Mouse (Mus musculus) G1E-ER4 (cell line): ENCODE data around the gene 4930404H24Rik. TPM values are rescaled to one million over a fixed set of nuclear protein-coding genes. Genes with fewer than 3 reads are reported as not detected.

Experiments
- GATA1 ChIP-seq: IDR thresholded peaks from one replicate; pipeline ENCODE4 v1.8.0; 2012; ENCODE audit warnings: low read length, inconsistent platforms
- polyA plus RNA-seq: library from polyadenylated mRNA; stranded (reverse); fragments of >175 nt; gene quantifications from 2 replicates; pipeline ENCODE4 v1.2.3, GENCODE M21; 2012

4930404H24Rik gene
- polyA plus RNA-seq, 1 experiment, result not detected

DNA sequence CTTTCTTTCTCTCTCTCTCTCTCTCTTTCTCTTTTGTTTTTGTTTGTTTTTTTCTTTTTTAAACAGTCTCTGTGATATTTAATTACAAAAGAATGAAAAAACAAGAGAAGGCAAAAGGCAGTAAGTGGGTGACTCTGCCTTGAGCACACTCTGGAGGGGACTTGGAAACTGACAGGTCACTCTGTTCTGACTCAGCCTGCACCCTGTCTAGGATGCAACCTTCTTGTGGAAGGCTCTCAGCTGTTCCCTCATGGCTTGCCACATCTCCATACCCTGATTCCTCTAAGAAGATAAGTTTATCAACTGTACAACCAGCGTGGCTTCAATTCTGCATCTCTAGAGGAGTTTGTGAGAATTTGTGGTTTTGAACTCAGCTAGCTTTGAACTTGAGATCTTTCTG lies 25.2 kb upstream of the 4930404H24Rik start:
- no peak for TF ChIP-seq GATA1

GRCm38 (mm10) chr2:153469317-153469716 lies 23.3 kb upstream of the 4930404H24Rik start:
- no peak for TF ChIP-seq GATA1

GRCm38 (mm10) chr2:153469764-153470163 lies 22.8 kb upstream of the 4930404H24Rik start:
- TF ChIP-seq GATA1, result no peak

DNA sequence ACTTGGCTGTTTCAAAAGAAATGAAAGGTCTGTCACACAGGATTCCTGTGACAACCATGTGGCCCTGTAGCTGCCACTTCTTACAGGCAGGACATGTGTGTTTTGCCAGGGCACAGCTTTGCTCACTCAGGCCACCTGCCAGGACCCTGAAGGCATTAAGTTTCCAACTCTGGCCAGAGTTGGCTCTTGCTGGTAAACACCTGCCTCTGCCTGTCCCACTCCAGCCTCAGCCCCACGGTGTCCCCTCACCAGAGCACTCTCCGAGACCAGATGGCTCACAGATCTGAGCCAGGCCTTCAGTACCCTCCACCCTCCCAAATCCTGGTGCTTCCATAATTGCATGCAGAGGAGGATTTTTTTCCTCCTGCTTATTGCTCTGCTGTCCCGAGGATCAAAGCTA lies 21.6 kb upstream of the 4930404H24Rik start:
- TF ChIP-seq GATA1, result no peak

- no peak for TF ChIP-seq GATA1
These were observed 17.2 kb upstream of the 4930404H24Rik start for GRCm38 (mm10) chr2:153475114-153476112.

DNA sequence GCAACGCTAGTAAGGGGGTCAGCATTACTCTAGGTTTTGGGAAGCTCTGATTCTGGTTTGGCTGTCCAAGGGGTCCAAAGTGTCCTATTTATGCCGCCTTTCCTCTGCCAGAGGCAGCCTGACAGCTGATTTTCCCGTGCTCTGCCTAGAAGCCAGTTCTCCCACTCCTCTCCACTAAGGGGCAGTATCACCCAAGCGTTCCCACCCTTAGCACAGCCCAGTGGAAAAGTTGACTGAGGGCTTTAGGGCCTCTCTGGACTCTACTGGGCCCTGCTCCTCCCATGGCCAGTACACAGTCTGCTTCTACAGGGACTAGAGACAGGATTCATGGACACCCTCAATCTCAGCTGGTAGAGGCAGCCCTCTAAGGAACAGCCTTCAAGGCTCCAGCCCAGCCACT lies 14.0 kb upstream of the 4930404H24Rik start:
- no peak for TF ChIP-seq GATA1

GRCm38 (mm10) chr2:153479486-153479885 lies 13.1 kb upstream of the 4930404H24Rik start:
- no peak for TF ChIP-seq GATA1

- TF ChIP-seq GATA1, result no peak
These were observed 11.3 kb upstream of the 4930404H24Rik start for GRCm38 (mm10) chr2:153481108-153481860.

- no peak for TF ChIP-seq GATA1
These were observed 10.8 kb upstream of the 4930404H24Rik start for GRCm38 (mm10) chr2:153481861-153482120.

DNA sequence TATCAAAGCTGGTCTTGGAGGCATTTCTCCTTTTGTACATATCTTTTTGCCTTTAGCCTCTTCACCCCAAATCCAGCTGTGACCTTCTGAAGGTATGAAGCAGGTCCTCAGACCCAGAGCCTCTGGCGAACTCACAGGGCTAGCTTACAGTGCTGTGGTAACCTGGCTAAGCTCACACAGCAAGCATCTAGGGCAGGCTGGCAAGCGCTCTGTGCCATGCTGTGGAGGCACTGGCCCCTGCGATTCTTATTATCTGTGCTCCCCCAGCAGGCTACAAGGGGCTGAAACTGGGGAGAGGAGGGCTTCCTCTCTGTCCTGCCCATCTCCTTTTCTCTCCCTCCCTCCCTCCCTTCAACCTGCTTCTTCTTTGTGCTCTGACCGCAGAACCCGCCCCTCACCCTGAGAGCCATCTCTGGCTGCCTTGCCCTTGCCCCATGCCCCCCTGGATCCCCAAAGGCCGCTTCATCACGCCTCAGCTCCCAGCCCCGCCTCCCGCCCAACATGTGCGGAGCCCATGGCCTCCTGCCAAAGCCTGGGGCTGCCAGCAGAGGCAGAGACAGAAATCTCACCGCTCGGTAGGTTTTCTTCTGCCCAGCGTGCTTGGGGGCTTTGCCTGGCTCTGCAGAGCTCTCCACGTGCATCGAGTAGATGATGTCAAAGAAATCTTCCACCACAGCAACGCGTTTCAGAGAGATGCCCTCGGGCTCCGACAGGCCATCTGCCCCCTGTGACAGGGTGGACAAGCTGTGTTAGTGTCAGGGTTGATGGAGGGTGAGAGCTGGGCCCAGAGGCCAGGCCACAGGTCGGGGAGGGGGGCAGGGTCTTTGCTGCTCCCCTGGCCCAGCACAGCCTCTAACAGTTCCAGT lies 9.2 kb upstream of the 4930404H24Rik start:
- no peak for TF ChIP-seq GATA1

- no peak for TF ChIP-seq GATA1
These were observed 8.5 kb upstream of the 4930404H24Rik start for GRCm38 (mm10) chr2:153484071-153484470.

GRCm38 (mm10) chr2:153490116-153490515 lies 2.5 kb upstream of the 4930404H24Rik start:
- no peak for TF ChIP-seq GATA1

- TF ChIP-seq GATA1, result no peak
These were observed 1.6 kb upstream of the 4930404H24Rik start for GRCm38 (mm10) chr2:153490940-153491339.

DNA sequence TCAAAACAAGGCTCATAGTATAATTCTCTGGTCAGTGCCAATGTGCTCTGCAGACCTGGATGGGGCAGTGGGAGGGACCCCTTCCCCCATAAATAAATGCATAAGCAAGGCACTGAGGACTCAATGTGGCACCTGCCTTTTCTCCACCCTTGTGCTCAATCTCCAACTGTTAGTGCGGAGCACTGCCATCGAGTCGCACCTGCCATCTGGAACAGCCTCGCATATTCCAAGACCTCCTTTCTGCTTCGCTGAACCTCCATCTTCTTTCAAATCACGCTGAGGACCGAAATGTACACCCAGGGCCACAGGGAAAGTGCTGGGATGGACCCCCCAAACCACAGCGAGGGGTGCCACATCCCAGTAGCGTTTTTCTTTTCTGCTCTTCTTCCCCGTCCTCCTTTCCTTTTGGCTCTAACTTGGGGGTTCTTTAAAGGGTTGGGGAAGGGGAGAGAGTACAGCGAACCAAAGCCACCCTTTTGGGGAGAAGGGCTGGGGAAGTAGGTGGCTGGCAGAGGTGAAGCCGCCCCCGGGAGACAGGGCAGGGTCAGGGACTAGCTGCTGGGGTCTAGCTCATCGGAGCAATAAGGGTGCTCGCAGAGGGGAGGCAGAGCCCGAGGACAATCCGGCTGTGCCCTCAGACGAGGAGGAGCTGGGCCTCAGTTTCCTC lies 945 bp upstream of the 4930404H24Rik start:
- TF ChIP-seq GATA1, result no peak

DNA sequence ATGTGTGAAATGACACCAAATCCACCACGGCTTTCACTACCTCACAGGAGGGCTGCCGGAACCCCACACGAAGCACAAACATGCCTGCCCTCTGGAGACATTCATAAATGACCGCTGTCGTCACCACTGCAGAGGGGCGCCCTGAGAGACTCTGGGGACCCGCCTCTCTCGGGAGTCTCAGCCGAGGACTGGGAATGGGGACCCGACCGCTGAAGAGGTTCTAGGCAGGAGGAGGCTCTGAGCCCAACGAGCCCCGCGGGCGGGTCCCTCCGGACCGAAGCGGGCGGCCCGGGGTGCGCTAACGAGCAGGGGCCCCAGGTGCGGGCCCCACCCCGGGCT lies 442 bp upstream of the 4930404H24Rik start:
- no peak for TF ChIP-seq GATA1

- TF ChIP-seq GATA1, result no peak
These were observed 772 bp downstream of the 4930404H24Rik start for GRCm38 (mm10) chr2:153493393-153493731.
